Mouse (Mus musculus): ENCODE results near the gene Dscaml1. TPM values are rescaled to one million over a fixed set of nuclear protein-coding genes. Genes with fewer than 3 reads are reported as not detected.
A peak's percentile ranks its signal among the peaks of the same experiment; 100 is the strongest.

The Dscaml1 gene
- polyA plus RNA-seq, 1 experiment from 2014 or later, result 2.3 TPM

GRCm38 (mm10) chr9:45500071-45500595, 73.7 kb downstream of the Dscaml1 start:
- Histone ChIP-seq H3K4me1 (peaks cover 24% of the 10 kb centered on the region), H3K4me2 (replicated peaks) (no peak overlapping the region), H3K4me3 (no peak overlapping the region), H3K27ac (no peak overlapping the region), H3K9ac (no peak overlapping the region), H3K27me3 (0 out of 2 replicates have a peak, but pooled peaks cover 8% of the 10 kb centered on the region), H3K9me3 (replicated peaks) (no peaks in the 10 kb centered on the region), H3K36me3 (no peaks in the 10 kb centered on the region)
- 73% methylated on average over 3 of the region's 3 CpGs for WGBS
- ATAC-seq (ENCODE audit: low FRiP score), result no peak

GRCm38 (mm10) chr9:45501295-45501927, 75.0 kb downstream of the Dscaml1 start:
- 71% methylated on average over 5 of the region's 5 CpGs for WGBS
- Histone ChIP-seq H3K9me3 (replicated peaks) (no peaks in the 10 kb centered on the region), H3K36me3 (no peaks in the 10 kb centered on the region), H3K4me2 (replicated peaks) (no peak overlapping the region), H3K4me1 (peaks cover 33% of the 10 kb centered on the region), H3K27ac (no peak overlapping the region), H3K27me3 (0 out of 2 replicates have a peak, but pooled peaks cover 8% of the 10 kb centered on the region), H3K4me3 (no peak overlapping the region), H3K9ac (no peak overlapping the region)
- ATAC-seq (ENCODE audit: low FRiP score), result no peak

GRCm38 (mm10) chr9:45501963-45502641, 75.7 kb downstream of the Dscaml1 start:
- Histone ChIP-seq H3K4me2 (replicated peaks) (no peak overlapping the region), H3K36me3 (no peaks in the 10 kb centered on the region), H3K27me3 (0 out of 2 replicates have a peak, but pooled peaks cover 5% of the 10 kb centered on the region), H3K9ac (no peak overlapping the region), H3K4me3 (no peak overlapping the region), H3K27ac (no peak overlapping the region), H3K4me1 (peaks cover 35% of the 10 kb centered on the region), H3K9me3 (replicated peaks) (no peaks in the 10 kb centered on the region)
- 14% methylated on average over 14 of the region's 14 CpGs for WGBS
- 0 out of 2 replicates have a peak, but pooled peaks have one; percentile 12 for ATAC-seq (ENCODE audit: low FRiP score)

GRCm38 (mm10) chr9:45504977-45505376, 78.5 kb downstream of the Dscaml1 start:
- Histone ChIP-seq H3K36me3 (no peaks in the 10 kb centered on the region), H3K27me3 (0 out of 2 replicates have a peak, but pooled peaks cover 5% of the 10 kb centered on the region), H3K4me2 (replicated peaks) (no peak overlapping the region), H3K9me3 (replicated peaks) (no peaks in the 10 kb centered on the region), H3K9ac (no peak overlapping the region; the same call in 1 of the 2 replicates), H3K4me1 (peaks cover 39% of the 10 kb centered on the region), H3K27ac (peak overlapping the region; percentile 52), H3K4me3 (no peak overlapping the region)
- 54% methylated on average over 5 of the region's 5 CpGs for WGBS
- ATAC-seq (ENCODE audit: low FRiP score), result peak; percentile 19; the same call in 1 of the 2 replicates

- H3K27ac ChIP-seq, result peak overlapping the region; percentile 52
- 48% methylated on average over 4 of the region's 4 CpGs for WGBS
- no peak overlapping the region for H3K4me2 ChIP-seq (replicated peaks)
- no peak overlapping the region for H3K4me3 ChIP-seq
- 0 out of 2 replicates have a peak, but pooled peaks cover 3% of the 10 kb centered on the region for H3K27me3 ChIP-seq
- ATAC-seq (ENCODE audit: low FRiP score), result peak; percentile 70
- no peak overlapping the region; the same call in 1 of the 2 replicates for H3K9ac ChIP-seq
- H3K4me1 ChIP-seq, result peaks cover 42% of the 10 kb centered on the region
- no peaks in the 10 kb centered on the region for H3K9me3 ChIP-seq (replicated peaks)
- H3K36me3 ChIP-seq, result no peaks in the 10 kb centered on the region
These were observed 79.1 kb downstream of the Dscaml1 start for GRCm38 (mm10) chr9:45505487-45505939.

- 52% methylated on average over 9 of the region's 9 CpGs for WGBS
- no peak for ATAC-seq (ENCODE audit: low FRiP score)
- Histone ChIP-seq H3K36me3 (no peaks in the 10 kb centered on the region), H3K9me3 (replicated peaks) (no peaks in the 10 kb centered on the region), H3K4me2 (replicated peaks) (no peak overlapping the region), H3K27ac (no peak overlapping the region), H3K4me3 (no peak overlapping the region), H3K9ac (no peak overlapping the region), H3K27me3 (no peaks in the 10 kb centered on the region), H3K4me1 (peaks cover 29% of the 10 kb centered on the region)
These were observed 81.1 kb downstream of the Dscaml1 start for GRCm38 (mm10) chr9:45507482-45507881.

GRCm38 (mm10) chr9:45510806-45511546, 84.5 kb downstream of the Dscaml1 start:
- 56% methylated on average over 10 of the region's 10 CpGs for WGBS
- Histone ChIP-seq H3K9me3 (replicated peaks) (no peaks in the 10 kb centered on the region), H3K27me3 (no peaks in the 10 kb centered on the region), H3K4me2 (replicated peaks) (no peak overlapping the region), H3K9ac (no peak overlapping the region), H3K27ac (no peak overlapping the region), H3K36me3 (no peaks in the 10 kb centered on the region), H3K4me3 (no peak overlapping the region), H3K4me1 (peaks cover 12% of the 10 kb centered on the region)
- ATAC-seq (ENCODE audit: low FRiP score), result no peak

GRCm38 (mm10) chr9:45517993-45518705, 91.7 kb downstream of the Dscaml1 start:
- Histone ChIP-seq H3K4me1 (no peaks in the 10 kb centered on the region), H3K9ac (no peak overlapping the region), H3K4me3 (no peak overlapping the region), H3K4me2 (replicated peaks) (no peak overlapping the region), H3K27ac (no peak overlapping the region), H3K9me3 (replicated peaks) (no peaks in the 10 kb centered on the region), H3K27me3 (no peaks in the 10 kb centered on the region), H3K36me3 (no peaks in the 10 kb centered on the region)
- WGBS, result 75% methylated on average over 11 of the region's 11 CpGs
- ATAC-seq (ENCODE audit: low FRiP score), result no peak

GRCm38 (mm10) chr9:45519841-45520240, 93.4 kb downstream of the Dscaml1 start:
- Histone ChIP-seq H3K4me2 (replicated peaks) (no peak overlapping the region), H3K36me3 (no peaks in the 10 kb centered on the region), H3K27ac (no peak overlapping the region), H3K4me1 (no peaks in the 10 kb centered on the region), H3K4me3 (no peak overlapping the region), H3K9me3 (replicated peaks) (no peaks in the 10 kb centered on the region), H3K27me3 (no peaks in the 10 kb centered on the region), H3K9ac (no peak overlapping the region)
- no peak for ATAC-seq (ENCODE audit: low FRiP score)
- WGBS, result 84% methylated on average over 6 of the region's 6 CpGs

- no peaks in the 10 kb centered on the region for H3K27me3 ChIP-seq
- no peaks in the 10 kb centered on the region for H3K4me1 ChIP-seq
- no peaks in the 10 kb centered on the region for H3K36me3 ChIP-seq
- no peak overlapping the region for H3K9ac ChIP-seq
- no peak overlapping the region for H3K27ac ChIP-seq
- H3K4me2 ChIP-seq (replicated peaks), result no peak overlapping the region
- no peak for ATAC-seq (ENCODE audit: low FRiP score)
- WGBS, result 83% methylated on average over 3 of the region's 3 CpGs
- no peaks in the 10 kb centered on the region for H3K9me3 ChIP-seq (replicated peaks)
- H3K4me3 ChIP-seq, result no peak overlapping the region
These were observed 96.4 kb downstream of the Dscaml1 start for GRCm38 (mm10) chr9:45522866-45523265.

- Histone ChIP-seq H3K9me3 (replicated peaks) (no peaks in the 10 kb centered on the region), H3K36me3 (no peaks in the 10 kb centered on the region), H3K4me1 (0 out of 2 replicates have a peak, but pooled peaks cover 1% of the 10 kb centered on the region), H3K4me3 (no peak overlapping the region), H3K27me3 (no peaks in the 10 kb centered on the region), H3K4me2 (replicated peaks) (no peak overlapping the region), H3K9ac (no peak overlapping the region), H3K27ac (no peak overlapping the region)
- ATAC-seq (ENCODE audit: low FRiP score), result no peak
- WGBS, result 76% methylated on average over 8 of the region's 8 CpGs
These were observed 98.1 kb downstream of the Dscaml1 start for GRCm38 (mm10) chr9:45524505-45524904.

Data from hindbrain, embryonic 12.5 days (tissue).